ENCODE assay signal across 32 mouse cellular contexts in the genomic region with DNA sequence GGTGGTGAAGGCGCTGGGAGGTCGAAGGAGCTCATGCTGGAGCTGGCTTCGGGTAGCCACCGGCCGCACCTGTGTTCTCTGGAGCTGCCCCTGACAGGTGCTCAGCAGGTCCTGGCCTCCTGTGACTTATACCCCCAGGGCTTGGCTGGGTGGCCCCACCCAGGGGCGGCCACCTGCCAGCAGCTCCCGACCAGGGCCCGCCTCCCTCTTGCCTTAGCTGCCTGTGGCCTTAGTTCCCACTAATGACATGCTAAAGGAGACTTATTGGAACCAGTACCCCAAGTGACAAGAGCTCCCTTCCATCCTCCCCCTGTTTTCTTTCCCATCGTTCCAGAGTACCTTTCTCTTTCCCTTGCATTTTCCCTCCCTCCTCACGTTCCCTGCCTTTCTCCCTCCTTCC. TPM values are rescaled to one million over a fixed set of nuclear protein-coding genes. Genes with fewer than 3 reads are reported as not detected.
DNase-seq lines count a peak whose midpoint lies in the region; ATAC-seq lines count a peak whose summit lies in the region.
"Had no signal": no experiment of that assay in that cellular context is flagged by ENCODE, and none has a peak within 500 bp of the region (broad histone marks: within the 10 kb centered on the region; RNA-seq: fewer than 3 reads in every experiment).

Foxi1 (minus strand) TSS at position 101 of the 400 bp plus-strand sequence.

- H3K4me3 ChIP-seq in embryonic facial prominence, embryonic 15.5 days (replicated peaks), result no peak within 1 kb of the TSS
- no peak within 1 kb of the TSS for H3K4me3 ChIP-seq in embryonic facial prominence, embryonic 10.5 days
- H3K4me3 ChIP-seq in kidney, embryonic 15.5 days (replicated peaks), result no peak within 1 kb of the TSS
- H3K4me3 ChIP-seq in intestine, embryonic 16.5 days (ENCODE audit: low read length), result no peak within 1 kb of the TSS
- H3K4me3 ChIP-seq: embryonic facial prominence, embryonic 13.5 days; forebrain, embryonic 10.5 days; gastrocnemius, adult 2 months; heart, adult 2 months; heart, embryonic 10.5 days; heart, embryonic 13.5 days; hindbrain, embryonic 12.5 days; hindbrain, embryonic 15.5 days had no signal

- ATAC-seq in embryonic facial prominence, embryonic 15.5 days (ENCODE audit: insufficient number of reproducible peaks, low FRiP score, low TSS enrichment, low read depth), result 0 out of 2 replicates have a peak, but pooled peaks have one; percentile 17
- 0 out of 2 replicates have a peak, but pooled peaks have one; percentile 15 for ATAC-seq in kidney, embryonic 15.5 days (replicated peaks; ENCODE audit: low FRiP score)
- ATAC-seq in intestine, embryonic 16.5 days, result no peak
- ATAC-seq: forebrain, embryonic 14.5 days; forebrain, postnatal 0 days; Patski had no signal

- H3K9ac ChIP-seq in embryonic facial prominence, embryonic 15.5 days, result no peak within 1 kb of the TSS
- H3K9ac ChIP-seq in kidney, embryonic 15.5 days, result no peak within 1 kb of the TSS
- no peak within 1 kb of the TSS for H3K9ac ChIP-seq in intestine, embryonic 16.5 days (ENCODE audit: low read depth, low read length)
- H3K9ac ChIP-seq: embryonic facial prominence, embryonic 13.5 days; forebrain, postnatal 0 days; heart, embryonic 13.5 days; hindbrain, embryonic 12.5 days; hindbrain, embryonic 15.5 days had no signal

- intact Hi-C loops in gastrocnemius, postnatal 14 days (cut with DNase I; ENCODE audit: low total_unique reads), result no loop called here
- intact Hi-C loops in heart, postnatal 14 days (cut with DNase I), result no loop called here

- H3K27me3 ChIP-seq in embryonic facial prominence, embryonic 15.5 days, result no peaks in the 10 kb centered on the region
- no peaks in the 10 kb centered on the region for H3K27me3 ChIP-seq in embryonic facial prominence, embryonic 10.5 days (replicated peaks; ENCODE audit: low read depth, poor library complexity, severe bottlenecking)
- no peaks in the 10 kb centered on the region for H3K27me3 ChIP-seq in kidney, embryonic 15.5 days
- no peaks in the 10 kb centered on the region for H3K27me3 ChIP-seq in intestine, embryonic 16.5 days (replicated peaks; ENCODE audit: control insufficient read depth, insufficient read depth, low read length)
- H3K27me3 ChIP-seq: embryonic facial prominence, embryonic 13.5 days; heart, embryonic 13.5 days; hindbrain, embryonic 12.5 days; hindbrain, embryonic 15.5 days had no signal

- H3K9me3 ChIP-seq in embryonic facial prominence, embryonic 15.5 days (replicated peaks), result no peaks in the 10 kb centered on the region
- no peaks in the 10 kb centered on the region for H3K9me3 ChIP-seq in embryonic facial prominence, embryonic 10.5 days
- H3K9me3 ChIP-seq in kidney, embryonic 15.5 days (replicated peaks), result no peaks in the 10 kb centered on the region
- H3K9me3 ChIP-seq in intestine, embryonic 16.5 days (ENCODE audit: control insufficient read depth, low read length), result no peaks in the 10 kb centered on the region
- H3K9me3 ChIP-seq: embryonic facial prominence, embryonic 13.5 days; forebrain, embryonic 10.5 days; heart, embryonic 10.5 days; heart, embryonic 13.5 days; hindbrain, embryonic 12.5 days; hindbrain, embryonic 15.5 days had no signal

- WGBS in embryonic facial prominence, embryonic 15.5 days, result 64% methylated on average over 10 of the region's 10 CpGs
- WGBS in embryonic facial prominence, embryonic 10.5 days, result 77% methylated on average over 10 of the region's 10 CpGs
- 64% methylated on average over 10 of the region's 10 CpGs for WGBS in kidney, embryonic 15.5 days
- 68% methylated on average over 10 of the region's 10 CpGs for WGBS in intestine, embryonic 16.5 days

- no peak within 1 kb of the TSS for H3K27ac ChIP-seq in embryonic facial prominence, embryonic 15.5 days (replicated peaks)
- no peak within 1 kb of the TSS for H3K27ac ChIP-seq in embryonic facial prominence, embryonic 10.5 days (replicated peaks)
- no peak within 1 kb of the TSS for H3K27ac ChIP-seq in kidney, embryonic 15.5 days
- H3K27ac ChIP-seq in intestine, embryonic 16.5 days (ENCODE audit: low read length), result no peak within 1 kb of the TSS
- H3K27ac ChIP-seq: embryonic facial prominence, embryonic 13.5 days; forebrain, embryonic 10.5 days; gastrocnemius, adult 2 months; heart, adult 2 months; heart, embryonic 10.5 days; heart, embryonic 13.5 days; hindbrain, embryonic 12.5 days; hindbrain, embryonic 15.5 days had no signal

- H3K36me3 ChIP-seq in embryonic facial prominence, embryonic 15.5 days, result no peaks in the 10 kb centered on the region
- H3K36me3 ChIP-seq in embryonic facial prominence, embryonic 10.5 days (replicated peaks), result no peaks in the 10 kb centered on the region
- H3K36me3 ChIP-seq in kidney, embryonic 15.5 days, result no peaks in the 10 kb centered on the region
- no peaks in the 10 kb centered on the region for H3K36me3 ChIP-seq in intestine, embryonic 16.5 days (ENCODE audit: control insufficient read depth, insufficient read depth, low read length)
- H3K36me3 ChIP-seq: embryonic facial prominence, embryonic 13.5 days; forebrain, embryonic 10.5 days; G1E; heart, embryonic 10.5 days; heart, embryonic 13.5 days; hindbrain, embryonic 12.5 days; hindbrain, embryonic 15.5 days had no signal

- DNase-seq in embryonic facial prominence, embryonic 10.5 days (ENCODE audit: low spot score), result no peak
- DNase-seq in kidney, adult 9 months, result no peak
- peak; percentile 13 for DNase-seq in kidney, postnatal 14 days
- no peak for DNase-seq in gastrocnemius, postnatal 14 days
- DNase-seq in heart, postnatal 14 days, result no peak
- DNase-seq: adrenal gland, postnatal 10 days; cerebellum, adult 11 months; cerebellum, adult 2 months; cerebellum, adult 9-11 months; cerebellum, postnatal 25 days; forebrain, postnatal 0 days; gastrocnemius, adult 2 months; gastrocnemius, postnatal 25 days; heart, adult 2 months had no signal

- no peaks in the 10 kb centered on the region for H3K4me1 ChIP-seq in embryonic facial prominence, embryonic 15.5 days
- H3K4me1 ChIP-seq in embryonic facial prominence, embryonic 10.5 days, result no peaks in the 10 kb centered on the region
- no peaks in the 10 kb centered on the region for H3K4me1 ChIP-seq in kidney, embryonic 15.5 days
- H3K4me1 ChIP-seq in intestine, embryonic 16.5 days (ENCODE audit: control insufficient read depth, insufficient read depth, low read length), result no peaks in the 10 kb centered on the region
- H3K4me1 ChIP-seq: embryonic facial prominence, embryonic 13.5 days; forebrain, embryonic 10.5 days; heart, embryonic 10.5 days; heart, embryonic 13.5 days; hindbrain, embryonic 12.5 days; hindbrain, embryonic 15.5 days had no signal

- no peak within 1 kb of the TSS for H3K4me2 ChIP-seq in embryonic facial prominence, embryonic 15.5 days (replicated peaks)
- H3K4me2 ChIP-seq in kidney, embryonic 15.5 days, result no peak within 1 kb of the TSS
- H3K4me2 ChIP-seq in intestine, embryonic 16.5 days (ENCODE audit: low read depth, low read length), result no peak within 1 kb of the TSS
- H3K4me2 ChIP-seq: embryonic facial prominence, embryonic 13.5 days; heart, embryonic 13.5 days; hindbrain, embryonic 12.5 days; hindbrain, embryonic 15.5 days had no signal

RNA-seq across cellular contexts. Expression of gene Foxi1, which starts in this region (rescaled TPM):
- 0.56 and 1.4 TPM in 2 replicates for polyA plus RNA-seq in embryonic facial prominence, embryonic 15.5 days (2015; fragmentation: Nextera tagmentation; extraction: Ambion mirVana)
- 0.14 TPM in 1 of 2 replicates, not detected in the other for polyA plus RNA-seq in embryonic facial prominence, embryonic 10.5 days (2016; fragmentation: Nextera tagmentation; extraction: Ambion mirVana)
- polyA plus RNA-seq in kidney, embryonic 15.5 days (2015; fragmentation: Nextera tagmentation; extraction: Ambion mirVana), result 13.1 and 13.5 TPM in 2 replicates
- not detected in 2 replicates for polyA plus RNA-seq in intestine, embryonic 16.5 days (2015; fragmentation: Nextera tagmentation; extraction: Ambion mirVana)
- not detected for total RNA-seq in gastrocnemius, postnatal 14 days (2021)
- total RNA-seq in heart, postnatal 14 days (2021), result not detected
- total RNA-seq: adrenal gland, adult 18-20 months; adrenal gland, postnatal 10 days; CH12.LX; common myeloid progenitor, adult 5-6 weeks; forebrain, postnatal 0 days; G1E; gastrocnemius, adult 2 months; gastrocnemius, postnatal 25 days; granulocyte monocyte progenitor cell, adult 5-6 weeks; heart, adult 2 months; heart, postnatal 25 days; hematopoietic stem cell, adult 5-6 weeks had no signal
- polyA plus RNA-seq: cerebellum, adult 2 months; embryonic facial prominence, embryonic 13.5 days; forebrain, embryonic 10.5 days; forebrain, embryonic 14.5 days; forebrain, postnatal 0 days; G1E; heart, adult 2 months; heart, embryonic 10.5 days; heart, embryonic 13.5 days; hindbrain, embryonic 15.5 days; Patski had no signal
